Mouse (Mus musculus) heart, postnatal 0 days (tissue): ENCODE data around the gene D17Wsu92e.

Source experiments
- CTCF ChIP-seq: IDR thresholded peaks from 2 replicates; pipeline ENCODE4 v1.5.1; 2016; ENCODE audit warnings: antibody characterized with exemption, control low read depth, low read depth
- EP300 ChIP-seq: IDR thresholded peaks from 2 replicates; pipeline ENCODE4 v1.6.1; 2016; ENCODE audit warnings: antibody characterized with exemption, low read depth

- TF ChIP-seq CTCF, result no peak
- TF ChIP-seq EP300, result no peak
Observed at GRCm38 (mm10) chr17:27703961-27704621, 116.4 kb downstream of the D17Wsu92e start.
